Mouse (Mus musculus) spleen, postnatal 10 days (tissue): ENCODE results near the gene Gm34653.
"Not testable (repeated sequence)": the region's sequence is repeated elsewhere in the genome, so short reads cannot be mapped to it uniquely, and the experiment has no call there.

Source experiments
- DNase-seq, 2 experiments: peaks; one replicate each; pipeline ENCODE4 v3.0.0; 2021 to 2022; ENCODE audit warnings: low spot score in 2 of 2

The Gm34653 gene

DNA sequence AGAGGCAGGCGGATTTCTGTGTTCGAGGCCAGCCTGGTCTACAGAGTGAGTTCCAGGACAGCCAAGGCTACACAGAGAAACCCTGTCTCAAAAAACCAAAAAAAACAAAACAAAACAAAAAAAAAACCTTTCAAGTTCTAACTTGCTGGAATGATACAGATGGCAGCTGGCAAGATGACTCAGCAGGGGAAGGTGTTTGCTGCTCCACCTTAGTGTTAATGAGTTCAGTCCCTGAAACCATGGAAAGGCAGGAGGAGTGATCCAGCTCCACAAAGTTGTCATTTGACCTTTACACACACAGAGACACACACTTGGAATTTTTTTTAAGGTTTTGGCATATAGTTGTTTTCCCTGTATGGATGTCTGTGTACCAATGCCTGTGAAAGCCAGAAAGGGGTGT lies 16.9 kb upstream of the Gm34653 start:
- DNase-seq, result not testable (repeated sequence)

DNA sequence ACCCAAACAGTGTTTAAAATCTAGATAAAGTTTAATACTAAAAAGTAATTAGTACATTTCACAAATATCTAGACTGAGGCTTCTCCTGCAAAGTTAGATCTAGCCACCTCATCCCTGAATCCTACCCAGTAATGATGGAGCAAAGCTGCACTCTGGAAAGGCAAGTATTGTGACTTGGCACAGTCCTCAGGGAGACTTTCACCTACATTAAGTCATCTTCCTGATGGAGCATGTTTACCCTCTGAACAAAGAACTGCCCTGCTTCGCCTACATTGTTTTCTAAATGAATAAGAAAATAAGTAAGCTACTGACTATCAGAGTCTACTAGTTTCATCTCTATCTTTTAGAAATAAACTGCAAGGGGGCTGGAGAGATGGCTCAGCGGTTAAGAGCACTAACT lies 14.3 kb upstream of the Gm34653 start:
- no peak for DNase-seq

DNA sequence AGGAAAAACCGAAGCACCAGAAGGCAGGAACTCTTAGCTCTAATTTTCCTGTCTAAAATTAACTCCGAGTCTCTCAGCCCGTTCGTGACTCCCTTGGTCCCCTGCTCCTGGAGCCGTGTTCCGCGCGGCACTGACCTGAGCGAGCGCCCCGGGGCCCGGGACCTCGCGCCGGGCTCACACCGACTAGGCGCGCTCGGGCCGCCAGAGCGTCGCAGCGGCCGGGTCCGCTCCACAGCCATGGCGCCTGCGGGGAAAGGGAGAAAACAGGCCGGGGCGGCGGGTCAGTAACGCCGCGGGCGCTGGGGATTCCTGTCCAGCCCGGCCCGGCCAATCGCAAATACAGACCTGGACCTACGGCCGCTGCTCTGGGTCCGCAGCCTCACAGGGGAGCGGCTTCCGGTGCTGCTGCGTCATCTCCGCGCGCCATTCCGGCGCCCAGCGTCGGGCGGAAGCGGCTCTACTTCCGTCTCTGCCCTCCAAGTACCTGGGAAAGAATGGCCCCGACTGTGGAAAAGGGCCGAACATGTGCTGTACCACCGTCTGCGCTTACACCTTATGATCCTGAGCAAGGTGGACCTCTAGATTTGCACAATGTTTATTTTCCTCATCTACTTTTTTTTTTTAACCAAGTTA lies 6.9 kb upstream of the Gm34653 start, which contains the start of gene Fbxw2:
TSS of gene Fbxw2 (minus strand) at position 485 of the 633 bp plus-strand sequence.
- DNase-seq, result peak; percentile 87 to 94

DNA sequence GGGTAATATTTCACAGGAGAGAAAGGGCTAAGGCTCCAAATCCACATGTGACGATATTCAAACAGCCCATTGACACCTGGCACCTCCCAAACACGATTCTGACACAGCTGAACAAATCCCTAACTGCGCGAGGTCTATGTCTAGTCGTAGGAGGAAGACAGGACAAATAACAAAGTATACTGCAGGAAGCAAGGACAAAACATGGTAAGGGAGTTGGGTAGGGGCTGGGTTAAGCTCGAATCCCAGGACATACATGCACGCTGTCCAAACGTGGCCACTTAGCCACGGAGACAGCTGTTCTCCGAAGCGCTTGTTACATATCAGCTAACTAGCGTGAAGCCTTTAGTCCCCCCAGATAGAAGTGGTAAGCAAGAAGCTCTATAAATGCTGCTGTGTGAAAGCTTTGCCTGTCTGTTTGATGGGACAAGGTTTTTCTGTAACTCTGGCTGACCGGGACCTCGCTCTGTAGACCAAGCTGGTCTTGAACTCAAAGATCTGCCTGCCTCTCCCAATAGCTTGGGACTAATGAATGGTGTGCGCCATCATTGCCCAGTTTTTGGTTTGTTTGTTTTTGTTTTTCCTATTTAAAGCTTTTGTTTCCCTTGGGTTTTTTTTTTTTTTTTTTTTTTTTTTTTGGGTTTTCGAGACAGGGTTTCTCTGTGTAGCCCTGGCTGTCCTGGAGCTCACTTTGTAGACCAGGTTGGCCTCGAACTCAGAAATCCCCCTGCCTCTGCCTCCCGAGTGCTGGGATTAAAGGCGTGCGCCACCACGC lies 6.2 kb upstream of the Gm34653 start:
- peak in 1 of 2 experiments; percentile 37 for DNase-seq

DNA sequence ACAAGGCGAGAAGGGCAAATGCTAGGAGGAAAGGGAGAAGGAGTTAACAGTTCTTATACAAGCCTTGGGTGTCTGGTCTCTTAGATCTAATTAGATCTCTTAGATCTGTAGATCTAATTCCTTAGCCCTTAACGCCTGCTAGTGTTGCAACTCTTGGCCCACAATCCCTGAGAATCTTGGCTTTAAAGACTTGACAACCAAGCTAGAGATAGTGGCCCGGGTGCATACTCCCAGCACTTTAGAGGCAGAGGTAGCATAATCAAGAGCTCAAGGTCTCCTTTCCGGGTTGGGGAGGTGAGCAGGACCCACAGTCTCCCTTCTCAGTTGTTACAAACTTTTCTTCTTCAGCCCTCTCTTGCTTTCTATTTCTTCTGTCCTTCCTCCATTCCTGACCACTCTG lies 5.2 kb upstream of the Gm34653 start:
- no peak for DNase-seq

DNA sequence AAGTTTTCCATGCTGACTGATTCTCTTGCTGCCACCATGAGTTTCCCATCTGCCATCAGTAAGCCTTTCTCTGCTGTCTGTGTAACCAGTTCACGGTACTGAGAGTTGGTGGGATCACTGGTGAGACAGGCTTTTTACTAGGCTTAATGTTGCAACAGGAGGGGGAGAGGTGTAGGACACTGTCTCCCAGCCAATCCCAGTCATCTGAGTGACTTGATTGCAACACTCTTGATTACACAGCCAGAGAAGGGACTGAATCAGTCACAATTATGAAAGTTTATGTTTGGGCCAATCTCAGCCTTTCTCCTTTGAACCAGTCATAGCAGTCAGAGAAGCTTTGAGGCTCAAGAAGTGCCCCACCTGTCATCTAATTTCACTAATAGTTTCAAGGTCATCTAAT lies 4.8 kb upstream of the Gm34653 start:
- DNase-seq, result no peak

DNA sequence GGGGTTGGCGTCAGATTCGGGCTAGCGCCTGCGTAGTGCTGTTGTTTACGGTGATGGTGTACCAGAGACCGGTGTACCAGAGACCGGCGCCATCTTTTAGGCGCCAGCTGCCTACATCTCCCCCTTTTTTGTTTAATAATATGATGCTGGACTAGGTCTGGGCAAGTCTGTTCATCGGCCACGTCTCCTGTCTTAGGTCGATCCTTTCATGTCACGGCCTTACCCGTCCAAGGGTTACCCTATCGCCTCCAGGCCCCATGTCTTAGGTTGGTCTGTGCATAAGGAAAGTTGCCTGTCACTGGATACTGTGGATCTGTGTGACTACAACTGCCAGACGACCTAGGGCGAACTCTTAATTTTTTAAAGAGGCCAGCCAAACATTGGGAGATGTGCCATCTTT lies 2.7 kb upstream of the Gm34653 start:
- not testable (repeated sequence) for DNase-seq

DNA sequence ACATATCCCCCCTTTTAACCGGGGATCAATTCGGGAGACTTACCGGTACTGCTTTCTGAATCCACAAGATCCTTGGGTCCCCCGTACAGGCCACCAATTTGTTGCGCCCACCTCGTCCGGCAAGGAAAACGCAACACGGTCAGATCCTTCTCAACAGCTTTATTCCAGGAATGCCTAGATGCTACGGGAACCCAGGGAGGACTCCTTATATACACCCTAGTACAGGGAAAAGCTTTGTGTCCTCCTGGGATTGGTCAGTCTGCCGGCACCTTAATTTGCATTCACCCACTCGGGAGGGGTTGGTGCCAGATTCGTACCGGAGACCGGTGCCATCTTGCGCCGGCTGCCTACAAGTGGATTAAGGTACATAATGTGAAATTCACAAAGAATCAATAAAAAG lies 817 bp downstream of the Gm34653 start:
- no peak for DNase-seq

DNA sequence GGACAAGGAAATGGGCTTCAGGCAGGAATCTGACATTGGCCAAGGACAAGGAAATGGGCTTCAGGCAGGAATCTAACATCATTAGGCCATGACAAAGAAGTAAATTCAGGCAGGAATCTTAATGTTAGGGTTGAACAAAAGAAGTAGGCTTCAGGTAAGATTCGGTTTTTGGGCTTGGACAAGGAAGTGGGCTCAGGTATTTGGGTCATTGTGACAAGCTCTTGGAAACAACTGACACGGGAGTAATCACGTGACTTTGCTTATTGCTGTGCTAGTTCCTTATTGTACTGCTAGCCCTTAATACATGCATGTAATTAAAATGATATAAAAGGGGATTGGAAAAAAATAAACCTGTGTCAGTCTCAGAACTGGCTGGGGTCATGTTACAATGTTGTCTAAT lies 2.9 kb downstream of the Gm34653 start:
- no peak for DNase-seq

DNA sequence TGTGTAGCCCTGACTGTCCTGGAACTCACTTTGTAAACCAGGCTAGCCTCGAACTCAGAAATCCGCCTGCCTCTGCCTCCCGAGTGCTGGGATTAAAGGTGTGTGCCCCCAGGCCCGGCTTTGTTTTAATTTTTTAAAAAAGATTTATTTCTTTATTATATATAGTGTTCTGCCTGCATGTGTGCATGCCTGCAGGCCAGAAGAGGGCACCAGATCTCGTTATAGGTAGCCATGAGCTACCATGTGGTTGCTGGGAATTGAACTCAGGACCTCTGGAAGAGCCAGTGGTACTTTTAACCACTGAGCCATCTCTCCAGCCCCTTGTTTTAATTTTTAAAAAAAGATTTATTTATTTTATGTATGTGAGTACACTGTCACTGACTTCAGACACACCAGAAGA lies 7.3 kb downstream of the Gm34653 start:
- DNase-seq, result not testable (repeated sequence)

DNA sequence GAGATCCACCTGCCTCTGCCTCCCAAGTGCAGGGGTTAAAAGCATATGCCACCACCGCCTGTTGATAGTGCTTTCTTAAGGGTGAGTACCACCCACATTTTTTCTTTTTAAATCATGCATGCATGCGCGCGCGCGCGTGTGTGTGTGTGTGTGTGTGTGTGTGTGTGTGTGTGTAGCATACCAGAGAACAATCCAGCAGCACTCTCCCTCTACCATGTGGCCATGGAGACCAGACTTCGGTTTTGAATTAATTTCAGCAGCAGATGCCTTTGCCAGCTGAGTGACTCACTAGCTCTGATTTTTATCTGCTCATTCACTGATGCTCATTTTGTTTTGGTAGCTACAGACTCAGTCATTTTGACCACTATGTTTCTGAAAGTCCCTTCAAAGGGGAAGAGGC lies 8.9 kb downstream of the Gm34653 start:
- DNase-seq, result no peak

DNA sequence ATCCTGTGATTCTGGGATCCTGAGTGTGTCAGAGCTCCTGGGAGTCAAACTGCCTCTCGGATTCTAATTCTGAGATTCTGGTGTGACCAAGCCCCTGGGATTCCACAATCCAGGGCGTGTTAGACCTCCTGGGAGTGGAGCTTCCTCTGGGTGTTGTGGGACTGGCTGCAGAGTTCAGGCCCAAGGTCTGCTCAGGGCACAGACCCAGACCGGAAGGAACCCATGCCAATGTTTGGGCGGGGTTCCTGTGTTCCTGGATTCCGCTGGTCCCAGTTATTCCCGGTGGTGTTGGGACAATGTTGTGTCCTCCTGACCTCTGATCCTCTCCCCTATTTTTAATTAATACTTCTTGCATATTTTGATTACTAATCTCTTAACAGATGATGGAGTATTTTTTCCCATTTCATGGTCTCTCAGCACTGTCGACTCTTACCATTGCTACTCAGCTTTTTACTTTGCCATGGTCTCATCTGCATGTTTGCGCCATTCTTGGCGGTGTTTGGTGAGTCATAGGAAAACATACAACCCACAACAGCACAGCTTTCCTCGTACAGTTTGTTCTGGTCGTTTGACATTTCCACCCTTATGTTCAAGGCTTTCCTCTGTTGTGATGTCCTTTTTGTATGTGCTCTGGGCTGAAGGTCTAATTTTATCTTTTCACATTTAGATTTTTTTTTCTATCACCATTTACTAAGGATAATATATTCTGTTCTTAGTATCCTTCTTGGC lies 10.6 kb downstream of the Gm34653 start:
- DNase-seq, result no peak

DNA sequence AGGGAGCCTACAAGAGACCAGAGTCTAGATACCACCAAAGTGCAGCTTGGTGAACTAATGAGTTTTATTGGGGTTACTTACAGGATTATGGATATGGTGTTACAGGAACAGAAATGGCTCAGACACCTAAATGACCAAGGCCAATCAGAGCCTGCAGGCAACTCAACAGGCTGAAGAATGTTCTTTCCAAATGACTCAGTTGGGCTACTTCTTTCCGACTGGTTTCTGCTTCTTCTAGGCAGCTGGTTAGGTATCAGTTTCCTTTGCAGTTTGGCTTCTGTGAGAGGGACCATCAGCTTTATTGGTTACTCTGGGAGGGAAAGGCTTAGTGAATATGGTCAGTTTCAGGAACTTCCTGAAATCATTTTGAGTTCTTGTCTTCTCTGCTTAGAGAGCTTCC lies 14.9 kb downstream of the Gm34653 start:
- no peak for DNase-seq

DNA sequence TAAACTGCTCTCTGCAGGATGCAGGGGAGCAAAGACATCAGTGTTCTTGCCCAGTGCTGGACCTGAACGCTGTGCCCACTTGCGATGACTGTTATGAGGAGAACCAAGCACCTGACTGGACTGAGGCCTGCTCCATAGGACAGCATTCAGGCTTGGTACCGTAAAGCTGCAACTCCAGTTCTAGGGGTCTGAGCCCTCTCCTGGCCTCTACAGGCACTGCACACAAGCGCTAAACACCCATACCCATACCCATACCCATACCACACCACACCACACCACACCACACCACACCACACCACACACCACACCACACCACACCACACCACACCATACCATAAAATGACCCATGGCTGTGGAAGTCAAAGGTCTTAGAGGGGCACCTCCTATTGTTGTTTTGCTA lies 22.5 kb downstream of the Gm34653 start:
- no peak for DNase-seq

DNA sequence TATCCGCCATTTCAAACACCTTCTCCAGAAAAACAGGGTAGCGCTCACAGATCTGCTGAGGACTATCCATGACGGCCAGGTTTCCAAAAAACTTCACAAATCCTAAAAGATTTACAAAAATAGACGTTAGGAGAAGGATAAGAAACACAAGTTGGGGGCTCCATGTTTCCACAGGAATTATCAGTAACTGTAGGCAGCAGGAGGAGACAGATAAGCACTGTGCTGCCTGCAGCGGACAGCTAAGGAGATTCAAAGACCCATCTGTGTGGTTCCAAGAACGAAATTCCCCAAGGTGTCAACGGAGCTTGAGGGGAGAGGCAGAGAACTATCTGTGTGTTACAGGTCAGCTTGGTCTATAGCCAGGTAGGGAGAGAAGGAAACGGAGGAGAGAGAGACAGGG lies 24.9 kb downstream of the Gm34653 start:
- DNase-seq, result no peak

DNA sequence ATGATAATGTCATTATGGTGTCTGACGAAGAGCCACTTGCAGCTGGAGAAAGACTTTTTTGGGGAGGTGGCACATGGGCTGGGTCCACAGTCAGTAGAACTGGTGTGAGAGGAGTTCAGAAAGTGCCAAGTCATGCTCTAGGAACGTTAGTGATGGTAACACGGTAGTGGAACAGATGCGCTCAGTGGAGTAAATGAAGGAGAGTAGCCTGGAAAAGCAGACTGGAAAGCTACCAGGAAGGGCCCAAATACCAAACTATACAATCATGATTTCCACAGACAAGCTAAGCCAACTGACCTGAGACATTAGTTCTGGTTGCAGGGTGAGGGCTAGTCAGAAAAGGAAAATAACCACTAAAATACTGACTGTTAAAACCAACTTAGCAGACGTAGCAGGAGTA lies 36.9 kb downstream of the Gm34653 start:
- DNase-seq, result peak; percentile 51 to 52

DNA sequence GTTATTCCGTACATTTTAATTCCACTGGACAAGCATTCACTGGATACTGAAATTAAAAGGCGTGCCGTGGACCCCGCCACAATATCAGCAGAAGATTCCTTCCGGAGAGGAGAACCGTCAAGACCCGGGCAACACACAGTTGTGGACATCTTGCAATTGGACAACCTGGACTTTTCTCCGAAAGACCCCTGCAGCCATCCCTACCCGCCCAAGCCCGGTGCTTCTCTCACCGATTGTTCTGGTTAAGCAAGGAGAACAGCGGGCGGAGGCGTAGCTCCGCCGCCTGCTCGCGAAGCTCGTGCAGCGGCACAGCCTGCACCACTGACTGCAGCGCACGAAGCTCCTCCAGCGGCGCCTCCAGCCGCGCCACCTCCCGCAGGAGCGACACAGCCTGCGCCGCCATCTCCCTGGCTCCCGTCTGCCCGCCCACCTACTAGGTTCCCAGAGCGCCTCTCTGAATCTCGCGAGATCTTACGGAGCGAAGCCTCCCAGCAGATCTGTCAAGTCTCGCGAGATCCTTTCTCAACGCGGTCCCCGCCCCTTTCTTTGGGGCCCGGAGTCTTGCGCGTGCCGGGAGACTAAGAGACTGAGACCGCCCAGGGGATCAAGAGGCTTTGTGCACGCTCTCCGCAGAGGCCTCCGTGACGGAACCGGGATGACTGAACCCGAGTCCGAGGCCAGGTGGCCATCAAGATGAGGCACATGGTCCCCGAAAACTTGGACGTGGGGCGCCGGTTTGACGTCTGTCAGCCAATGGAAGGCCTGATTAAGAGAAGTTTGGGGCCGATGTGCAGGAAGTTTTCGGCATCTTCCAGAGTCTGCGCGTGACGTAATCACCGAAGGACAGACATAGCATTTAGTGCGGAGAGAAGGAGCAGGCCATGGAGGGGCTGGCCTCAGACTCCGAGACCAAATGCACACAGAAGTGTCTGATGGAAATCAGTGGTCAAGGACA lies 38.0 kb downstream of the Gm34653 start:
- peak; percentile 91 to 94 for DNase-seq

DNA sequence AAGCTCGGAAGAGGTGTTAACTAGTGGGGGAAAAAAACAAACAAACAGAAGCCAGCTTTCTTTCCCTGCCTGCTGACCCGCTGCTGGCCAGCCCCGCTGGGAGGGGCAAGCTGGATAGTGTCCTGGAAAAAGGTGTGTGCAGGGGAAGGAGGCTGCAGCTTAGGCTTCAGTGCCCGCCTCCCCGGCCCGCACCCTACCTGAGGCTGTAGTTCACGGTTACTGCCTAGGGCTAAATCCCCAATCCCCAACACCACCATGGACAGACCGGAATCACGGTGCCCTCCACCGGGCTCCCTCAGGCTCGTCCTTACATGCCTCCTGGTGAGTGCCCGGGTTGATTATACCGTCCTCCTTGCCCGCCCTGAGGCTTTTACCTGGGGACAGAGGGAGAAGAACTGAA lies 41.5 kb downstream of the Gm34653 start, which contains the start of gene Cutal:
TSS of gene Cutal (plus strand) at position 126 of the 400 bp plus-strand sequence.
- DNase-seq, result no peak

DNA sequence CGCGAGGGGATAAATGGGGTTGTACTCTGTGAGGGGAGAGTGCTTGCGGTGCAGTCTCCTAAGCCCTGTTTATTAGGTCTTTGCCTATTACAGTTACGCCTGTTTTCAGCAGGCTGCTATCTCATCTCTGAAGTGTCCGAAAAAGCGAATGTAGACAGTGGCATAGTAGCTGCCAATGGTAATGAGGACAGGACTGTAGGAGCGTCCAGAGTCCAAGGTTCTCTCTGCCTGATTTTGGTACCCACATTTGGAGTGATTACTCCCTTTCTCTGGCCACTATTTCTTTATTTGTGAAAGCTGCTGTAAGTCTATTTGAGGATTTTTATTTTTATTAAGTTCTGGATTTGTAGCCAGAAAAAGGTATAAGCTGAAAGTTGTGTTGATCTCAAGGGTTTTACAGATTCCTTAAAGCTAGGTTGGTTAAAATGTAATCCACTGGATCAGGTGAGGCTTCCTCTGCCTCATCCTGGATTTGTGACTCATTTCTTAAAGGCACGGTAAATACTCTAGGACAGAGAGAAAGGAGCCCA lies 42.1 kb downstream of the Gm34653 start, which contains the start of gene Psmd5:
TSS of gene Psmd5 (minus strand) at position 153 of the 530 bp plus-strand sequence.
- DNase-seq, result no peak

DNA sequence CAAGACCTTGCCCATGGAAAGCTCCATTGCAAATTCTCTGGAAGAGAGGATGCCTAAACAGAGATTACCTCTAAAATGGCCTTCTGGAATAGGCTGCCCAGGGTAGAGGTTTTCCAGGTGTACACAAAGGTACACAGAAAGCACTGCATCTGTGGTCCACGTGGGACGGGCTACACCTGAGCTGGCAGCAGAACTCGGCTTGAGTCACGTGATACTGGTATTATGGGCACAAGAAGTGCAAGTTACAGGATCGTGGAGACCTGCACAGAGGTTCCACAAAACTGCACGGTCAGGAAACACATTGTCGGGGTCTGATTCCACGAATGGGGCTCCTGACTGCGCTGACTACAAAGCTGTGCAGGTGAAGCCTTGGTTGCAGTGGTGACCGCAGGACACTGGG lies 47.2 kb downstream of the Gm34653 start:
- no peak for DNase-seq

DNA sequence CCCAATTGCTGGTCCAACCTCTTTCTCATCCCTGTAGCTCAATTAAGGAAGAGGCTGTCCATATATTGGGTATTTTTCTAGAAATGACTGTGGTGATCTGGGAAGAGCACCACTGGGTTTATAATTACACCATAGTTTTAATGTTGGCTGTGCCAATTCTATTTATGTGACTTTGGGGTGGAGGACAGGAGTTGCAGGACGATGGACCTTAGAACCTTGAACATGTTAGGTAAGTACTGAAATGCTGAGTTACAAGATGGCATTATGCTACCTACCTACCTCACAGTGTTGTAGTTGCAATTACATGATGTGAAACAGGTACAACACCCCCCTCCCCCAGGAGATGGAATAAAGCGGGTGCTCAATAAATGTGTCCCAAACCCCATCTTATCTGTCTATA lies 50.0 kb downstream of the Gm34653 start:
- DNase-seq, result no peak
